Mouse (Mus musculus): ENCODE data around the gene Ambra1. TPM values are rescaled to one million over a fixed set of nuclear protein-coding genes. Genes with fewer than 3 reads are reported as not detected.

Gene Ambra1
- total and polyA plus RNA-seq, 3 experiments, result 12.7 to 15.3 (median 14.7) TPM

DNA sequence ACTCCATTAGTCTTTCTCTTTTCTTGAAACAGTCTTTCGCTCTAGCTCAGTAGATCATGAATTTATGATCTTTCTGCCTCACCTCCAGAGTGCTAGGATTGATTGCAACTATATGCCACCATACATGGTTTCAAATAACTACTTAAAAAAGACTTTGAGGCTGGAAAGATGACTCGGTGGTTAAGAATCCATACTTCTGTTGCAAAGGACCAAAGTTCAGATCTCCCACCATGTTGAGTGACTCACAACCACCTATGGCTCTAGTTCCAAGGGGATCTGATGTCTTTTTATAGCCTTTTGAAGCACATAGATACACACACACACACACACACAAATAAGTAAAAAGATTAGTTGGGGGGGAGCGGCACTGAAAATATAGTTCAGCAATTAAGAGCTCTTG, 165.5 kb downstream of the Ambra1 start:
- Histone ChIP-seq H3K27ac (no peak overlapping the region), H3K4me1 (ENCODE audit: control insufficient read depth, insufficient read depth, low read length) (no peaks in the 10 kb centered on the region), H3K27me3 (ENCODE audit: control insufficient read depth, insufficient read depth, low read length) (no peaks in the 10 kb centered on the region), H3K9ac (ENCODE audit: low read depth, low read length) (no peak overlapping the region), H3K4me3 (no peak overlapping the region), H3K79me2 (replicated peaks; ENCODE audit: control insufficient read depth, insufficient read depth, low read length) (no peaks in the 10 kb centered on the region), H3K36me3 (ENCODE audit: control insufficient read depth, insufficient read depth, low read length) (no peaks in the 10 kb centered on the region)
- no peak for TF ChIP-seq EP300 (IDR thresholded peaks at IDR 0.05; ENCODE audit: insufficient read depth, low read depth, low read length)
- no peak for TF ChIP-seq CTCF (IDR thresholded peaks at IDR 0.05)
- no peak for TF ChIP-seq POLR2A (IDR thresholded peaks at IDR 0.05; ENCODE audit: insufficient read depth, low read depth, low read length)
- intact Hi-C loops (cut with DNase I), result no loop called here
- 96% methylated on average over 3 of the region's 3 CpGs for WGBS
- no peak for DNase-seq

DNA sequence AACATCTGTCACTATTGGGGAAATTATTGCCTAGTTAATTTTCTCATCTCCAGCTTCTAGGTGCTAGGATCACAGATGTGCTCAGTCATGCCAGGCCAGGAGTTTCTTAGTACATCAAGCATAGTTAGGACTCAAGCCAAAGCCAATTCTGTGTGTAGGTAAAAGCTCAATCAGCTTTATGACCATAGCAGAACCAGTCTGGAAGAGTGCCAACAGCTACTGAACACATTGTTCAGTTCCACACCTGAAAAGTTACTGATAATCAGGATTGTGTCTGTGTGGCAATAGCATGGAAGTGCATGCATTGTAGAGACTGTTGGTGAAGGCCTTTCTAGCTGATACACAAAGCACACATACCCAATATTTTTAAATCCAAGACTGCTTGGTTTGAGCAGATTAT, 168.0 kb downstream of the Ambra1 start:
- Histone ChIP-seq H3K27ac (no peak overlapping the region), H3K9ac (ENCODE audit: low read depth, low read length) (no peak overlapping the region), H3K79me2 (replicated peaks; ENCODE audit: control insufficient read depth, insufficient read depth, low read length) (no peaks in the 10 kb centered on the region), H3K4me3 (no peak overlapping the region), H3K36me3 (ENCODE audit: control insufficient read depth, insufficient read depth, low read length) (no peaks in the 10 kb centered on the region), H3K27me3 (ENCODE audit: control insufficient read depth, insufficient read depth, low read length) (no peaks in the 10 kb centered on the region), H3K4me1 (ENCODE audit: control insufficient read depth, insufficient read depth, low read length) (no peaks in the 10 kb centered on the region)
- intact Hi-C loops (cut with DNase I), result no loop called here
- no peak for DNase-seq
- TF ChIP-seq EP300 (IDR thresholded peaks at IDR 0.05; ENCODE audit: insufficient read depth, low read depth, low read length) (no peak), POLR2A (IDR thresholded peaks at IDR 0.05; ENCODE audit: insufficient read depth, low read depth, low read length) (no peak), CTCF (IDR thresholded peaks at IDR 0.05) (no peak)

DNA sequence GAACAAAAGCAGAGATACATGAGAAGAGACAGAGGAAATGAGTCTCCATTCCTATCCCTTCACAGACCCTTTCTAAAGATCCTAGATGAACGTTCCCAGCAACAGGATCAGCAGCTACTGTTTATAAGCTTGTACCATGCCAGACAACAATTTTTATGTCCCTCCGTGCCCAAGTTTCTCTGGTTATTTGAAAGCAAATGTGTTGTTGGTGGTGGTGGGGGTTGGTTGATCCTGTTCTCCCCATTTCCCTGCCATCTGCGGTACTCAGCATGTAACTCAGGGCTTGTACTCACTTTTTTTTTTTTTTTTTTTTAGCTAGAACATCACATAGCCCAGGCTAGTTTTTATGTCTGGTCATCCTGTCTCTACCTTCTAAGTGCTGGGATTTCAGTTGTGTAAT, 169.2 kb downstream of the Ambra1 start:
- Histone ChIP-seq H3K9ac (ENCODE audit: low read depth, low read length) (no peak overlapping the region), H3K79me2 (replicated peaks; ENCODE audit: control insufficient read depth, insufficient read depth, low read length) (no peaks in the 10 kb centered on the region), H3K36me3 (ENCODE audit: control insufficient read depth, insufficient read depth, low read length) (no peaks in the 10 kb centered on the region), H3K4me1 (ENCODE audit: control insufficient read depth, insufficient read depth, low read length) (no peaks in the 10 kb centered on the region), H3K27me3 (ENCODE audit: control insufficient read depth, insufficient read depth, low read length) (no peaks in the 10 kb centered on the region), H3K27ac (no peak overlapping the region), H3K4me3 (no peak overlapping the region)
- intact Hi-C loops (cut with DNase I), result no loop called here
- no peak for DNase-seq
- 91% methylated on average over 3 of the region's 3 CpGs for WGBS
- no peak for TF ChIP-seq POLR2A (IDR thresholded peaks at IDR 0.05; ENCODE audit: insufficient read depth, low read depth, low read length)

DNA sequence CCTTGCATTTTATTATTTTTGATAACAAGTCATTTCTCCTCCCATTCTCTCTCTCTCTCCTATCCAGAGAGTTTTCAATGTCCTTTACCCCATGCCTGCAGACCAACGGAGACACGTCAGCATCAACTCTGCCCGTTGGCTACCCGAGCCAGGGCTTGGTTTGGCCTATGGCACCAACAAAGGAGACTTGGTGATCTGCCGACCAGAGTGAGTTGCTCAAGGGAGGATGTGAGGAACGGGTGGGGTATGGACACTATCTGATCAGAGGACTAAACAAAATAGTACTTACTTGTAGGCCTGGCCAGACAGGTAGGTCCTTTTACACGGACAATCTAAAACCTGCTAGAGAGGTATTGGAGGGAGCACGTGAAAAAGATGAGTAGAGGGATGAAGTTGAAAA, 170.5 kb downstream of the Ambra1 start:
- Histone ChIP-seq H3K27ac (no peak overlapping the region), H3K4me3 (no peak overlapping the region), H3K79me2 (replicated peaks; ENCODE audit: control insufficient read depth, insufficient read depth, low read length) (no peaks in the 10 kb centered on the region), H3K9ac (ENCODE audit: low read depth, low read length) (no peak overlapping the region), H3K4me1 (ENCODE audit: control insufficient read depth, insufficient read depth, low read length) (no peaks in the 10 kb centered on the region), H3K36me3 (ENCODE audit: control insufficient read depth, insufficient read depth, low read length) (no peaks in the 10 kb centered on the region), H3K27me3 (ENCODE audit: control insufficient read depth, insufficient read depth, low read length) (no peaks in the 10 kb centered on the region)
- WGBS, result 88% methylated on average over 8 of the region's 8 CpGs
- intact Hi-C loops (cut with DNase I), result no loop called here
- TF ChIP-seq CTCF (IDR thresholded peaks at IDR 0.05) (no peak), EP300 (IDR thresholded peaks at IDR 0.05; ENCODE audit: insufficient read depth, low read depth, low read length) (no peak), POLR2A (IDR thresholded peaks at IDR 0.05; ENCODE audit: insufficient read depth, low read depth, low read length) (no peak)
- no peak for DNase-seq

DNA sequence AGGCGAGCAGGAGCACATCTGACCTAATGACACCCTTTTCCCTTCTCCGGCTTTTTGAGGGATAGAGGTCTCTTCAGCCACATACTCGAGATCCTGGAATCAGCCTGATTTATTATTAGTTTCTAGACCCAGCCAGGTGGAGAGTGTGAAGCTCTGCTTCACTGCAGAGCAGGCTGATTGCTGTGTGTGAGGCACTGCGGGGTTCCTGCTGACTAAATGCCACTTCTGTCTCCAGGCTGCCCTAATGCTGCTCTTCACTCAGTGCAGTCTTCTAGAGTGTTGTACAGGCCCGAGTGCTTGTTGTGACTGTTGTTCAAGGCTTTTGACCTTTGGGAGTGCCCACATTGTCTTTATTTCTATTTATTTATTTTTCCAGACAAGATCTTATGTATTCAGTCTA, 172.4 kb downstream of the Ambra1 start:
- Histone ChIP-seq H3K27me3 (ENCODE audit: control insufficient read depth, insufficient read depth, low read length) (no peaks in the 10 kb centered on the region), H3K79me2 (replicated peaks; ENCODE audit: control insufficient read depth, insufficient read depth, low read length) (no peaks in the 10 kb centered on the region), H3K4me3 (no peak overlapping the region), H3K9ac (ENCODE audit: low read depth, low read length) (no peak overlapping the region), H3K27ac (no peak overlapping the region), H3K36me3 (ENCODE audit: control insufficient read depth, insufficient read depth, low read length) (no peaks in the 10 kb centered on the region), H3K4me1 (ENCODE audit: control insufficient read depth, insufficient read depth, low read length) (no peaks in the 10 kb centered on the region)
- intact Hi-C loops (cut with DNase I), result no loop called here
- 79% methylated on average over 5 of the region's 5 CpGs for WGBS
- TF ChIP-seq POLR2A (IDR thresholded peaks at IDR 0.05; ENCODE audit: insufficient read depth, low read depth, low read length), result no peak
- TF ChIP-seq CTCF (IDR thresholded peaks at IDR 0.05), result no peak
- no peak for TF ChIP-seq EP300 (IDR thresholded peaks at IDR 0.05; ENCODE audit: insufficient read depth, low read depth, low read length)
- DNase-seq, result no peak

DNA sequence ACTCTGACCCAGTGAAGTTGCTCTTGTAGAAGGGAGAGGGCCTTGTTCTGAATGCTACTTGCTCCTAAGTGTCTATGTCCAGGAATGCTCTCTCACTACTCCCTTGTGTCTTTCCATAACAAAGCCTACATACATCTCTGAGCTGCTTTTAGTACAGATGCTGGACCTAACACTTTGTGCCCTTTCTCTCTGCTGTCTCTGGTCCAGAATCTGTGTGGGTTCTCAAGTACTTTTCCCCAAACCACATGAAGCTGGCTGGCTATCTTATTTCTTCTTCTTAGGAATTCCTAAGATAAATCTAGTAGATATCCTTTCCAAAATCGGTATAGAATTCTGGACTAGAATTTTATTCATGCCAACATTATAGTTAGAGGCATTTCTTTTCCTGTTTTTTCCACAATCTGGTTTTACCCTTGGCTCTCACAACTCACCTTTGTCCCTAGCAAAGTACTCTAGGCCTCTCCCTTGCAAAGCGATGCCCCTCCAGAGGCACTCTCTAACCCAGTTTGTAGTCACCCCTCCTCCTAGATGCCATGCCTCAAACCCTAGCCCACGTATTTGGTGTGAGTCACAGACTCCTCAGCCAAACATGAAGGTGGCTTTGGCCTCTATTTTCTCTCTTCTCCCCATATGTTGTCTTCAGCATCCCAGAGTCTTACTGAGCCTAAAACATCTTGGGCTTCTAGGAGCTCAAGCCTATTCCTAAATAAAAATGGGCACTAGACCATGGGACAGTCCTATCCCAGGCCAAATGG, 173.4 kb downstream of the Ambra1 start:
- Histone ChIP-seq H3K27ac (no peak overlapping the region), H3K4me3 (no peak overlapping the region), H3K4me1 (ENCODE audit: control insufficient read depth, insufficient read depth, low read length) (no peaks in the 10 kb centered on the region), H3K9ac (ENCODE audit: low read depth, low read length) (no peak overlapping the region), H3K79me2 (replicated peaks; ENCODE audit: control insufficient read depth, insufficient read depth, low read length) (no peaks in the 10 kb centered on the region), H3K36me3 (ENCODE audit: control insufficient read depth, insufficient read depth, low read length) (no peaks in the 10 kb centered on the region), H3K27me3 (ENCODE audit: control insufficient read depth, insufficient read depth, low read length) (no peaks in the 10 kb centered on the region)
- intact Hi-C loops (cut with DNase I), result no loop called here
- no peak for TF ChIP-seq CTCF (IDR thresholded peaks at IDR 0.05)
- WGBS, result 80% methylated on average over 3 of the region's 3 CpGs
- DNase-seq, result no peak

Data from heart, adult 2 months (tissue).